Mouse (Mus musculus) heart, adult 2 months (tissue): Measurements from ENCODE around the gene Itpr2.

Source experiments
- CTCF ChIP-seq: fragments of 200-600 bp; IDR thresholded peaks from 2 replicates; pipeline ENCODE4 v1.8.1; 2022; ENCODE audit warnings: antibody characterized with exemption, mild to moderate bottlenecking, moderate library complexity
- EP300 ChIP-seq: fragments of 200-500 bp; IDR thresholded peaks from 2 replicates; pipeline ENCODE4 v1.6.1; 2011; ENCODE audit warnings: low read depth, low read length, control low read depth; ENCODE audit not compliant: insufficient read depth

- TF ChIP-seq CTCF: no peak
- TF ChIP-seq EP300: no peak
Measured at GRCm38 (mm10) chr6:146333506-146333905, 168.5 kb downstream of the Itpr2 start.
